Mouse (Mus musculus): ENCODE data around the gene Cep89. TPM values are rescaled to one million over a fixed set of nuclear protein-coding genes. Genes with fewer than 3 reads are reported as not detected.

The Cep89 gene
- polyA plus RNA-seq, 1 experiment from 2014 or later, result 25.5 TPM

- H3K4me1 ChIP-seq, result no peaks in the 10 kb centered on the region
- WGBS (ENCODE audit: insufficient replicate concordance), result 57% methylated on average over 6 of the region's 6 CpGs
- ATAC-seq, result no peak
- H3K4me2 ChIP-seq, result no peak overlapping the region
- H3K4me3 ChIP-seq, result no peak overlapping the region
- H3K27me3 ChIP-seq (replicated peaks), result no peaks in the 10 kb centered on the region
- H3K9me3 ChIP-seq (replicated peaks), result no peaks in the 10 kb centered on the region
- peaks cover 26% of the 10 kb centered on the region for H3K36me3 ChIP-seq
- no peak overlapping the region for H3K9ac ChIP-seq
- H3K27ac ChIP-seq, result no peak overlapping the region
Measured at GRCm38 (mm10) chr7:35388694-35389093, 8.1 kb upstream of the Cep89 start.

- WGBS (ENCODE audit: insufficient replicate concordance), result 63% methylated on average over 5 of the region's 5 CpGs
- ATAC-seq, result no peak
Measured at GRCm38 (mm10) chr7:35392935-35393334, 3.9 kb upstream of the Cep89 start.

GRCm38 (mm10) chr7:35395734-35396456 is 940 bp upstream of the Cep89 start:
- ATAC-seq, result peak; percentile 22
- Histone ChIP-seq H3K27ac (peak overlapping the region; percentile 76), H3K36me3 (peaks cover 62% of the 10 kb centered on the region), H3K9ac (peak overlapping the region; percentile 81), H3K4me1 (peaks cover 30% of the 10 kb centered on the region), H3K4me2 (peak overlapping the region; percentile 86), H3K9me3 (replicated peaks) (no peaks in the 10 kb centered on the region), H3K27me3 (replicated peaks) (no peaks in the 10 kb centered on the region), H3K4me3 (peak overlapping the region; percentile 82)
- WGBS (ENCODE audit: insufficient replicate concordance), result 3% methylated on average over 17 of the region's 17 CpGs

More at GRCm38 (mm10) chr7:35392935-35393334, 3.9 kb upstream of the Cep89 start:
- H3K4me2 ChIP-seq, result no peak overlapping the region
- H3K4me3 ChIP-seq, result no peak overlapping the region
- H3K27ac ChIP-seq, result no peak overlapping the region
- no peak overlapping the region for H3K9ac ChIP-seq
- H3K27me3 ChIP-seq (replicated peaks), result no peaks in the 10 kb centered on the region
- peaks cover 23% of the 10 kb centered on the region for H3K4me1 ChIP-seq
- H3K9me3 ChIP-seq (replicated peaks), result no peaks in the 10 kb centered on the region
- H3K36me3 ChIP-seq, result peaks cover 41% of the 10 kb centered on the region

GRCm38 (mm10) chr7:35401169-35401568 is 4.3 kb downstream of the Cep89 start:
- Histone ChIP-seq H3K9me3 (replicated peaks) (no peaks in the 10 kb centered on the region), H3K27ac (no peak overlapping the region), H3K27me3 (replicated peaks) (no peaks in the 10 kb centered on the region), H3K36me3 (peaks cover 73% of the 10 kb centered on the region), H3K4me2 (no peak overlapping the region), H3K4me1 (peaks cover 25% of the 10 kb centered on the region), H3K9ac (no peak overlapping the region), H3K4me3 (no peak overlapping the region)
- WGBS (ENCODE audit: insufficient replicate concordance), result 82% methylated on average over 4 of the region's 4 CpGs
- no peak for ATAC-seq

GRCm38 (mm10) chr7:35415226-35415625 is 18.4 kb downstream of the Cep89 start:
- WGBS (ENCODE audit: insufficient replicate concordance), result 64% methylated on average over 5 of the region's 5 CpGs
- Histone ChIP-seq H3K36me3 (peaks cover 66% of the 10 kb centered on the region), H3K27ac (no peak overlapping the region), H3K27me3 (replicated peaks) (no peaks in the 10 kb centered on the region), H3K4me2 (no peak overlapping the region), H3K4me1 (no peaks in the 10 kb centered on the region), H3K9ac (no peak overlapping the region), H3K4me3 (no peak overlapping the region), H3K9me3 (replicated peaks) (no peaks in the 10 kb centered on the region)
- ATAC-seq, result no peak

GRCm38 (mm10) chr7:35415801-35416653 is 19.2 kb downstream of the Cep89 start:
- no peaks in the 10 kb centered on the region for H3K4me1 ChIP-seq
- WGBS (ENCODE audit: insufficient replicate concordance), result 77% methylated on average over 9 of the region's 9 CpGs
- ATAC-seq, result no peak
- no peak overlapping the region for H3K4me2 ChIP-seq
- H3K27me3 ChIP-seq (replicated peaks), result no peaks in the 10 kb centered on the region
- H3K9ac ChIP-seq, result no peak overlapping the region
- no peak overlapping the region for H3K27ac ChIP-seq
- H3K9me3 ChIP-seq (replicated peaks), result no peaks in the 10 kb centered on the region
- peaks cover 66% of the 10 kb centered on the region for H3K36me3 ChIP-seq
- H3K4me3 ChIP-seq, result no peak overlapping the region

- no peaks in the 10 kb centered on the region for H3K27me3 ChIP-seq (replicated peaks)
- H3K9ac ChIP-seq, result no peak overlapping the region
- no peaks in the 10 kb centered on the region for H3K4me1 ChIP-seq
- 80% methylated on average over 5 of the region's 5 CpGs for WGBS (ENCODE audit: insufficient replicate concordance)
- ATAC-seq, result no peak
- H3K4me3 ChIP-seq, result no peak overlapping the region
- no peaks in the 10 kb centered on the region for H3K9me3 ChIP-seq (replicated peaks)
- no peak overlapping the region for H3K4me2 ChIP-seq
- H3K36me3 ChIP-seq, result peaks cover 67% of the 10 kb centered on the region
- no peak overlapping the region for H3K27ac ChIP-seq
Measured at GRCm38 (mm10) chr7:35416654-35416948, 19.8 kb downstream of the Cep89 start.

- 81% methylated on average over 10 of the region's 10 CpGs for WGBS (ENCODE audit: insufficient replicate concordance)
- no peak overlapping the region for H3K9ac ChIP-seq
- H3K27ac ChIP-seq, result no peak overlapping the region
- no peaks in the 10 kb centered on the region for H3K27me3 ChIP-seq (replicated peaks)
- no peak overlapping the region for H3K4me3 ChIP-seq
- no peaks in the 10 kb centered on the region for H3K9me3 ChIP-seq (replicated peaks)
- H3K4me2 ChIP-seq, result no peak overlapping the region
- no peak for ATAC-seq
- H3K4me1 ChIP-seq, result no peaks in the 10 kb centered on the region
- H3K36me3 ChIP-seq, result peaks cover 85% of the 10 kb centered on the region
Measured at GRCm38 (mm10) chr7:35423071-35423470, 26.2 kb downstream of the Cep89 start.

GRCm38 (mm10) chr7:35428146-35428545 is 31.3 kb downstream of the Cep89 start:
- Histone ChIP-seq H3K27me3 (replicated peaks) (no peaks in the 10 kb centered on the region), H3K9me3 (replicated peaks) (no peaks in the 10 kb centered on the region), H3K36me3 (peaks cover 86% of the 10 kb centered on the region), H3K4me2 (no peak overlapping the region), H3K4me3 (no peak overlapping the region), H3K9ac (no peak overlapping the region), H3K4me1 (no peaks in the 10 kb centered on the region), H3K27ac (no peak overlapping the region)
- no peak for ATAC-seq
- 89% methylated on average over 10 of the region's 10 CpGs for WGBS (ENCODE audit: insufficient replicate concordance)

GRCm38 (mm10) chr7:35435266-35435665 is 38.4 kb downstream of the Cep89 start:
- no peaks in the 10 kb centered on the region for H3K9me3 ChIP-seq (replicated peaks)
- no peak overlapping the region for H3K4me3 ChIP-seq
- no peak overlapping the region for H3K4me2 ChIP-seq
- H3K4me1 ChIP-seq, result no peaks in the 10 kb centered on the region
- H3K27me3 ChIP-seq (replicated peaks), result no peaks in the 10 kb centered on the region
- no peak overlapping the region for H3K27ac ChIP-seq
- H3K9ac ChIP-seq, result no peak overlapping the region
- peaks cover 86% of the 10 kb centered on the region for H3K36me3 ChIP-seq
- WGBS (ENCODE audit: insufficient replicate concordance), result 85% methylated on average over 9 of the region's 9 CpGs
- ATAC-seq, result no peak

GRCm38 (mm10) chr7:35447501-35447900 is 50.7 kb downstream of the Cep89 start:
- Histone ChIP-seq H3K4me2 (no peak overlapping the region), H3K9ac (no peak overlapping the region), H3K27ac (no peak overlapping the region), H3K36me3 (no peaks in the 10 kb centered on the region), H3K4me3 (no peak overlapping the region), H3K4me1 (peaks cover 11% of the 10 kb centered on the region), H3K9me3 (replicated peaks) (no peaks in the 10 kb centered on the region), H3K27me3 (replicated peaks) (no peaks in the 10 kb centered on the region)
- no peak for ATAC-seq
- WGBS (ENCODE audit: insufficient replicate concordance), result 47% methylated on average over 4 of the region's 4 CpGs

- Histone ChIP-seq H3K4me2 (peak within 1 kb of the TSS; percentile 12), H3K4me3 (no peak within 1 kb of the TSS), H3K27ac (no peak within 1 kb of the TSS), H3K36me3 (no peaks in the 10 kb centered on the region), H3K27me3 (replicated peaks) (no peaks in the 10 kb centered on the region), H3K9me3 (replicated peaks) (no peaks in the 10 kb centered on the region), H3K4me1 (peaks cover 11% of the 10 kb centered on the region), H3K9ac (no peak within 1 kb of the TSS)
- WGBS (ENCODE audit: insufficient replicate concordance), result 19% methylated on average over 15 of the region's 15 CpGs
- no peak for ATAC-seq
Measured at GRCm38 (mm10) chr7:35447996-35448846, 51.4 kb downstream of the Cep89 start, which contains the start of gene Slc7a9. Slc7a9 (plus strand) TSS chr7:35448796.
